Mouse (Mus musculus) kidney, postnatal 0 days (tissue): ENCODE data around the gene Cilp2. TPM values are rescaled to one million over a fixed set of nuclear protein-coding genes. Genes with fewer than 3 reads are reported as not detected.

Experiments
- ATAC-seq: fragments of 200-750 bp; cut with Nextera tagmentation; replicated peaks from 2 replicates; pipeline ENCODE4 v1.8.0; 2017; ENCODE audit warnings: low read depth, moderate number of reproducible peaks, moderate TSS enrichment, moderate library complexity; ENCODE audit not compliant: low FRiP score
- DNase-seq: peaks from one replicate; pipeline ENCODE4 v3.0.0-alpha.2; 2016; ENCODE audit warnings: low spot score
- H3K27ac ChIP-seq: fragments of 300-500 bp; sonication (generic); 2 replicates; pipeline ENCODE4 v1.5.1; 2014; ENCODE audit warnings: mild to moderate bottlenecking
- H3K27me3 ChIP-seq: fragments of 300-500 bp; sonication (generic); 2 replicates; pipeline ENCODE4 v1.6.1; 2014; ENCODE audit warnings: low read length, mixed read lengths; ENCODE audit not compliant: insufficient read depth
- H3K36me3 ChIP-seq: fragments of 300-500 bp; sonication (generic); 2 replicates; pipeline ENCODE4 v1.6.1; 2014; ENCODE audit warnings: low read length, mixed read lengths; ENCODE audit not compliant: insufficient read depth
- H3K4me1 ChIP-seq: fragments of 300-500 bp; sonication (generic); replicated peaks from 2 replicates; pipeline ENCODE4 v1.6.1; 2014; ENCODE audit warnings: antibody characterized with exemption, low read length, mixed read lengths; ENCODE audit not compliant: insufficient read depth
- H3K4me2 ChIP-seq: fragments of 300-500 bp; sonication (generic); 2 replicates; pipeline ENCODE4 v1.6.1; 2014; ENCODE audit warnings: mild to moderate bottlenecking, low read length, moderate library complexity, mixed read lengths
- H3K4me3 ChIP-seq: fragments of 300-500 bp; sonication (generic); replicated peaks from 2 replicates; pipeline ENCODE4 v1.5.1; 2014; ENCODE audit warnings: low read depth, low read length
- H3K9ac ChIP-seq: fragments of 300-500 bp; sonication (generic); 2 replicates; pipeline ENCODE4 v1.6.1; 2014; ENCODE audit warnings: low read depth, low read length
- H3K9me3 ChIP-seq: fragments of 300-500 bp; sonication (generic); replicated peaks from 2 replicates; pipeline ENCODE4 v1.6.1; 2016; ENCODE audit warnings: low read length, inconsistent platforms, mixed read lengths
- CTCF ChIP-seq: IDR thresholded peaks from 2 replicates; pipeline ENCODE4 v1.5.1; 2016; ENCODE audit warnings: antibody characterized with exemption, low read depth, mild to moderate bottlenecking, moderate library complexity
- WGBS: fragments of 180-500 bp; shearing (Covaris S2); extraction: QIAGEN DNeasy Blood & Tissue Kit; methylation state at CpG from one replicate; pipeline ENCODE4 v1.1.7; 2014; 5-methylcytosine and 5-hydroxymethylcytosine counted together
- polyA plus RNA-seq: library from polyadenylated mRNA; unstranded; fragments of >200 nt; fragmentation: Nextera tagmentation; extraction: Ambion mirVana; gene quantifications from 2 replicates; pipeline ENCODE4 v1.2.1, GENCODE M21; 2015

Gene Cilp2
- polyA plus RNA-seq, 1 experiment from 2014 or later: 0.75 TPM

GRCm38 (mm10) chr8:69902163-69903062 lies 14.9 kb upstream of the Cilp2 start, which contains the start of the genes Tssk6, Ndufa13 and Yjefn3:
TSS of gene Tssk6 (plus strand) at chr8:69902184.
TSS of gene Ndufa13 (minus strand) at chr8:69902558.
TSS of gene Yjefn3 (minus strand) at chr8:69902712.
- Histone ChIP-seq H3K4me1 (peaks cover 5% of the 10 kb centered on the region; the same call in 1 of the 2 replicates), H3K36me3 (0 out of 2 replicates have a peak, but pooled peaks cover 3% of the 10 kb centered on the region), H3K9me3 (no peaks in the 10 kb centered on the region), H3K4me2 (peak within 1 kb of the TSS; percentile 84), H3K27ac (peak within 1 kb of the TSS; percentile 85), H3K4me3 (peak within 1 kb of the TSS; percentile 55), H3K27me3 (no peaks in the 10 kb centered on the region), H3K9ac (peak within 1 kb of the TSS; percentile 68)
- WGBS: 2% methylated on average over 89 of the region's 89 CpGs
- peak; percentile 41 for ATAC-seq
- TF ChIP-seq CTCF: no peak
- no peak for DNase-seq

- ATAC-seq (peak; percentile 68), DNase-seq (peak; percentile 96)
- TF ChIP-seq CTCF: peak; percentile 64
- Histone ChIP-seq H3K36me3 (0 out of 2 replicates have a peak, but pooled peaks cover 3% of the 10 kb centered on the region), H3K9ac (peak overlapping the region; percentile 68), H3K4me1 (peaks cover 5% of the 10 kb centered on the region; the same call in 1 of the 2 replicates), H3K27ac (peak overlapping the region; percentile 85), H3K9me3 (no peaks in the 10 kb centered on the region), H3K27me3 (no peaks in the 10 kb centered on the region), H3K4me3 (peak overlapping the region; percentile 55), H3K4me2 (peak overlapping the region; percentile 84)
- under 1% methylated on average over 41 of the region's 41 CpGs for WGBS
These were observed 14.1 kb upstream of the Cilp2 start for GRCm38 (mm10) chr8:69901484-69902162.

- peaks cover 5% of the 10 kb centered on the region; the same call in 1 of the 2 replicates for H3K4me1 ChIP-seq
- WGBS: 19% methylated on average over 12 of the region's 12 CpGs
- TF ChIP-seq CTCF: no peak
- no peaks in the 10 kb centered on the region for H3K27me3 ChIP-seq
- DNase-seq (no peak), ATAC-seq (no peak)
- H3K9ac ChIP-seq: peak overlapping the region; percentile 68
- H3K27ac ChIP-seq: peak overlapping the region; percentile 85
- peak overlapping the region; percentile 55 for H3K4me3 ChIP-seq
- peak overlapping the region; percentile 84 for H3K4me2 ChIP-seq
- no peaks in the 10 kb centered on the region for H3K9me3 ChIP-seq
- H3K36me3 ChIP-seq: 0 out of 2 replicates have a peak, but pooled peaks cover 3% of the 10 kb centered on the region
These were observed 13.5 kb upstream of the Cilp2 start for GRCm38 (mm10) chr8:69900895-69901451.

- ATAC-seq: no peak
- DNase-seq: no peak
These were observed 12.4 kb upstream of the Cilp2 start for GRCm38 (mm10) chr8:69899876-69900275.

GRCm38 (mm10) chr8:69897857-69898256 lies 10.4 kb upstream of the Cilp2 start:
- Histone ChIP-seq H3K27me3 (no peaks in the 10 kb centered on the region), H3K4me3 (no peak overlapping the region), H3K36me3 (0 out of 2 replicates have a peak, but pooled peaks cover 7% of the 10 kb centered on the region), H3K27ac (no peak overlapping the region), H3K4me1 (peaks cover 5% of the 10 kb centered on the region; the same call in 1 of the 2 replicates), H3K9ac (0 out of 2 replicates have a peak overlapping the region, but pooled peaks have one; percentile 4), H3K9me3 (no peaks in the 10 kb centered on the region), H3K4me2 (no peak overlapping the region)
- no peak for TF ChIP-seq CTCF
- DNase-seq (no peak), ATAC-seq (no peak)
- 87% methylated on average over 6 of the region's 6 CpGs for WGBS

More at GRCm38 (mm10) chr8:69899876-69900275, 12.4 kb upstream of the Cilp2 start:
- no peak overlapping the region for H3K27ac ChIP-seq
- no peak overlapping the region for H3K4me2 ChIP-seq
- H3K27me3 ChIP-seq: no peaks in the 10 kb centered on the region
- no peaks in the 10 kb centered on the region for H3K9me3 ChIP-seq
- no peak overlapping the region for H3K4me3 ChIP-seq
- no peak for TF ChIP-seq CTCF
- H3K9ac ChIP-seq: 0 out of 2 replicates have a peak overlapping the region, but pooled peaks have one; percentile 27
- 0 out of 2 replicates have a peak, but pooled peaks cover 3% of the 10 kb centered on the region for H3K36me3 ChIP-seq
- peaks cover 5% of the 10 kb centered on the region; the same call in 1 of the 2 replicates for H3K4me1 ChIP-seq
- 89% methylated on average over 2 of the region's 2 CpGs for WGBS
